Comparison of ENCODE assay signal across 30 mouse cellular contexts in the genomic region with DNA sequence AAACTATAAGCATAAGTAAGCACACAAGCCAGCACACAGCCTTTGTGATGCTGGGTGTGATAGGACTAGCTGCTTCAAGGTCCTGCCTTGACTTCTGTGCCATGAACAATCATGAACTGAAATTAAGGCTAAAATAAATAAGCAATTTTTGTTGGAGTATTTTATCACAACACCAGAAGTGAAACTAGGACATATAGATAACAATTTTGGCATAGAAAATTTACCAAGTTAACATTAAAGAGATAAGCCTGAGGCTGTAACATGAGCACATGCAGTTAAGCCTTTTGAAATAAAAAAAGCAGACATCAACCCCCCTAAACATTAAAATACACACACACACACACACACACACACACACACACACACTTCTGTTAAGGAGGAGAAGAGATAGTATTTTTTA.
"Had no signal": no experiment of that assay in that cellular context is flagged by ENCODE, and none has a peak within 500 bp of the region (broad histone marks: within the 10 kb centered on the region; RNA-seq: fewer than 3 reads in every experiment).

No protein-coding gene starts in this region.

- H3K27ac ChIP-seq: limb, embryonic 10.5 days; limb, embryonic 12.5 days; limb, embryonic 13.5 days; limb, embryonic 15.5 days; liver, embryonic 12.5 days; liver, embryonic 13.5 days; liver, embryonic 14.5 days; liver, embryonic 15.5 days; lung, embryonic 15.5 days; macrophage; midbrain, embryonic 10.5 days; midbrain, embryonic 12.5 days; midbrain, embryonic 13.5 days; midbrain, embryonic 15.5 days; neural tube, embryonic 12.5 days had no signal

- ATAC-seq: liver, embryonic 12.5 days; liver, postnatal 0 days; lung, postnatal 0 days; midbrain, embryonic 13.5 days; midbrain, embryonic 15.5 days; midbrain, embryonic 16.5 days had no signal

- H3K4me3 ChIP-seq: limb, embryonic 10.5 days; limb, embryonic 12.5 days; limb, embryonic 13.5 days; limb, embryonic 15.5 days; liver, embryonic 12.5 days; liver, embryonic 13.5 days; liver, embryonic 15.5 days; lung, embryonic 15.5 days; megakaryocyte, embryonic 14.5 days; midbrain, embryonic 10.5 days; midbrain, embryonic 12.5 days; midbrain, embryonic 13.5 days; midbrain, embryonic 15.5 days; myocyte; neural tube, embryonic 12.5 days had no signal

- H3K9me3 ChIP-seq: limb, embryonic 10.5 days; limb, embryonic 15.5 days; liver, embryonic 12.5 days; liver, embryonic 13.5 days; liver, embryonic 15.5 days; lung, embryonic 15.5 days; midbrain, embryonic 12.5 days; midbrain, embryonic 13.5 days; midbrain, embryonic 15.5 days; neural tube, embryonic 12.5 days had no signal

- DNase-seq: left cerebral cortex, postnatal 4 days; liver; liver, embryonic 13.5 days; liver, postnatal 0 days; lung, adult 18-20 months; lung, adult 2 months; lung, embryonic 14.5 days; lung, postnatal 10 days; lung, postnatal 14 days; lung, postnatal 36 days; lung, postnatal 4 days; midbrain, embryonic 14.5 days had no signal

- H3K9ac ChIP-seq: limb, embryonic 12.5 days; limb, embryonic 13.5 days; limb, embryonic 15.5 days; liver, embryonic 12.5 days; liver, embryonic 13.5 days; liver, embryonic 14.5 days; liver, embryonic 15.5 days; liver, postnatal 0 days; lung, embryonic 14.5 days; lung, embryonic 15.5 days; midbrain, embryonic 12.5 days; midbrain, embryonic 13.5 days; midbrain, embryonic 15.5 days; neural tube, embryonic 12.5 days had no signal

- H3K4me1 ChIP-seq: limb, embryonic 10.5 days; limb, embryonic 12.5 days; limb, embryonic 13.5 days; limb, embryonic 15.5 days; liver, embryonic 12.5 days; liver, embryonic 13.5 days; liver, embryonic 15.5 days; lung, embryonic 15.5 days; megakaryocyte, embryonic 14.5 days; midbrain, embryonic 10.5 days; midbrain, embryonic 12.5 days; midbrain, embryonic 13.5 days; midbrain, embryonic 15.5 days; neural tube, embryonic 12.5 days had no signal

- H3K27me3 ChIP-seq: limb, embryonic 12.5 days; limb, embryonic 13.5 days; limb, embryonic 15.5 days; liver, embryonic 12.5 days; liver, embryonic 13.5 days; liver, embryonic 15.5 days; lung, embryonic 15.5 days; megakaryocyte, embryonic 14.5 days; midbrain, embryonic 12.5 days; midbrain, embryonic 13.5 days; midbrain, embryonic 15.5 days; neural tube, embryonic 12.5 days had no signal

- H3K36me3 ChIP-seq: limb, embryonic 12.5 days; limb, embryonic 13.5 days; limb, embryonic 15.5 days; liver, embryonic 12.5 days; liver, embryonic 13.5 days; liver, embryonic 15.5 days; lung, embryonic 15.5 days; midbrain, embryonic 12.5 days; midbrain, embryonic 15.5 days; neural tube, embryonic 12.5 days had no signal
